Mouse (Mus musculus): ENCODE results near the gene Rccd1. TPM values are rescaled to one million over a fixed set of nuclear protein-coding genes. Genes with fewer than 3 reads are reported as not detected.
"Not testable (repeated sequence)": the region's sequence is repeated elsewhere in the genome, so short reads cannot be mapped to it uniquely, and the experiment has no call there.

Gene Rccd1
- polyA plus RNA-seq, 1 experiment from 2014 or later = 3.4 TPM

DNA sequence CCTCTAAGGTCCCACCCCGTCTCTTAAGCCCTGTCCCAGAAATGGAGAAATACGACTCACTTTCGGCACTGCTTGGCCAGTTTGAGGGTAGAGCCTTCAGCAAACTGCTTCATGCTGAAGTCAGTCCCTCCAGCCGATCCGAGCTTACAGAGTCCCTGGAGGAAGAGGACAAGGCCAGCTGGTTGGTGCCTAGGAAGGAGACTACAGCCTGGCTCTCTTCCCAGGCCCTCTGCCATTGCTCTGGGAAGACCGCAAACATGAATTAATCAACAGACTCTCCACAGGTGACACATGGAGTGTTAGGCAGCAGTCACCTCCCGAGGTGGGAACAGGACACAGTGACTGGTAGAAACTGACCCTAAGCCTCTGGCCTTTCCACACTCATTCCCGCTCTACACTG is 6.0 kb upstream of the Rccd1 start:
- Histone ChIP-seq H3K27ac (ENCODE audit: low read length) (no peak overlapping the region), H3K4me1 (ENCODE audit: insufficient read depth, low read depth, low read length) (no peaks in the 10 kb centered on the region), H3K4me3 (ENCODE audit: low read depth, low read length) (no peak overlapping the region), H3K9ac (replicated peaks; ENCODE audit: low read depth) (no peak overlapping the region), H3K4me2 (replicated peaks; ENCODE audit: low read depth, low read length) (no peak overlapping the region), H3K9me3 (ENCODE audit: low read length) (no peaks in the 10 kb centered on the region), H3K27me3 (replicated peaks; ENCODE audit: insufficient read depth, low read length) (no peaks in the 10 kb centered on the region), H3K36me3 (ENCODE audit: insufficient read depth, low read length) (peaks cover 71% of the 10 kb centered on the region)
- no peak for ATAC-seq
- TF ChIP-seq EP300 (IDR thresholded peaks at IDR 0.05) (no peak), CTCF (IDR thresholded peaks at IDR 0.05) (no peak)
- 82% methylated on average over 8 of the region's 8 CpGs for WGBS
- DNase-seq (ENCODE audit: low spot score) = no peak

DNA sequence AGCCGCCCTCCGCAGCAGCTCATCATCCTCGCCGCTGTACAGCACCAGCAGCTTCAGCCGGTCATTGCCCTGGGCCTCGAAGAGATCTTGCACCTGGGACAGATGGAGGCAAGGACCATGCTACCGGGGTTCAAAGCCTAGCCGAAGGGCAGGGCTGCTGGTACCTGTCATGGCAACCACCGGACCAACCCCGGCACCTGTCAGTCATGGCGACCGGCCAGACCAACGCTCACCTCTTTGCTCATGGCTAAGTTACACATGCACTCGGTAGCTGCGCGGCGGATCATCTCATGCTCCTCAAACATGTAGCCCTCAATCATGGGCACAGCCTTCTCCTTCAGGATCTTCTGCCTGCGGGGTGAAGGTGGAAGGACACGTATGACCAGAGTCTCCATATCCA is 1.8 kb upstream of the Rccd1 start:
- 96% methylated on average over 19 of the region's 19 CpGs for WGBS
- Histone ChIP-seq H3K36me3 (ENCODE audit: insufficient read depth, low read length) (peaks cover 34% of the 10 kb centered on the region), H3K4me2 (replicated peaks; ENCODE audit: low read depth, low read length) (no peak overlapping the region), H3K4me3 (ENCODE audit: low read depth, low read length) (no peak overlapping the region), H3K9me3 (ENCODE audit: low read length) (no peaks in the 10 kb centered on the region), H3K27ac (ENCODE audit: low read length) (no peak overlapping the region), H3K9ac (replicated peaks; ENCODE audit: low read depth) (no peak overlapping the region), H3K4me1 (ENCODE audit: insufficient read depth, low read depth, low read length) (peaks cover 8% of the 10 kb centered on the region; the same call in 1 of the 2 replicates), H3K27me3 (replicated peaks; ENCODE audit: insufficient read depth, low read length) (no peaks in the 10 kb centered on the region)
- TF ChIP-seq EP300 (IDR thresholded peaks at IDR 0.05) = no peak
- TF ChIP-seq CTCF (IDR thresholded peaks at IDR 0.05) = no peak
- DNase-seq (ENCODE audit: low spot score) (no peak), ATAC-seq (no peak)

DNA sequence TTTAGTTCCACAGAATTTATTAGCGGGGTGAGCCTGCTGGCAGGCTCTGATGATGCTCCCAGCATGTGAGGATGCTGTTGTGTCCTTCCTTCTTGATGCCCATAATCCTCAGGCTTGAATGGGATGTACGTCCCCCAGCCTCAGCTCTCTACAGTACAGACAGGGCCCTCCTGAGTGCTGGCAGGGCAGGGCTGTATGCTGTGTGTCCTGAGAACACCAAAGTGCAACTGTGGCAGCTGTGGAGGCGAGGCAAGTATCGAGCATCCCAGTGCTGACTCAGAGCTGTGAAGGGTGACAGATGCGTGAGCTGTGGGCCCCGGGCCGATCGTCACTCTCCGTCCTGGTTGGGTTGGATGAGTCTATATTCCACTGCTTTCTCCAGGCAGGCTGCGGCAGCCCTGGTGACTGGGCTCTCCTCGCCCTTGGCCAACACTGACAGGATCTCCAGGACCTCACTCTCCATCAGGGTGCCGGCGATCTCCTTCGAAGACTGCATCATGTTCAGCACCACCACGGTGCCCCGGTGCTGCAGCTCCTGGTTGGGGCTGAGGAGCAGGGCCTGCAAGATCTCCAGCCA is 1.1 kb upstream of the Rccd1 start:
- no peak overlapping the region; the same call in 1 of the 2 replicates for H3K4me3 ChIP-seq (ENCODE audit: low read depth, low read length)
- H3K27ac ChIP-seq (ENCODE audit: low read length) = peak overlapping the region; percentile 62; the same call in 1 of the 2 replicates
- ATAC-seq (no peak), DNase-seq (ENCODE audit: low spot score) (no peak)
- H3K9ac ChIP-seq (replicated peaks; ENCODE audit: low read depth) = no peak overlapping the region
- no peaks in the 10 kb centered on the region for H3K27me3 ChIP-seq (replicated peaks; ENCODE audit: insufficient read depth, low read length)
- TF ChIP-seq EP300 (IDR thresholded peaks at IDR 0.05) = no peak
- 95% methylated on average over 16 of the region's 16 CpGs for WGBS
- H3K4me2 ChIP-seq (replicated peaks; ENCODE audit: low read depth, low read length) = no peak overlapping the region
- peaks cover 8% of the 10 kb centered on the region; the same call in 1 of the 2 replicates for H3K4me1 ChIP-seq (ENCODE audit: insufficient read depth, low read depth, low read length)
- peaks cover 32% of the 10 kb centered on the region for H3K36me3 ChIP-seq (ENCODE audit: insufficient read depth, low read length)
- H3K9me3 ChIP-seq (ENCODE audit: low read length) = no peaks in the 10 kb centered on the region

DNA sequence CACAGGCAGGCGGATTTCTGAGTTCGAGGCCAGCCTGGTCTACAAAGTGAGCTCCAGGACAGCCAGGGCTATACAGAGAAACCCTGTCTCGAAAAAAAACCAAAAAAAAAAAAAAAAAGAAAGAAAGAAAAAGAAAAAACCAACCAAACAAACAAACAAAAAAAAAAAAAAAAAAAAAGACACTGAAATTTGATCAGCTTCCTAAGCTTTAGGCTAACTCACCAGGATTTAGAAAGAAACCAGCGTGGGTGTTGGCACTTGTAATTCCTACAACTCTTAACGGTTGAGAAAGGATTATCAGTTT is 514 bp upstream of the Rccd1 start:
- H3K27me3 ChIP-seq (replicated peaks; ENCODE audit: insufficient read depth, low read length); H3K4me1 ChIP-seq (ENCODE audit: insufficient read depth, low read depth, low read length); H3K9me3 ChIP-seq (ENCODE audit: low read length); ATAC-seq; H3K4me2 ChIP-seq (replicated peaks; ENCODE audit: low read depth, low read length); DNase-seq (ENCODE audit: low spot score); H3K9ac ChIP-seq (replicated peaks; ENCODE audit: low read depth); H3K4me3 ChIP-seq (ENCODE audit: low read depth, low read length): not testable (repeated sequence)
- Histone ChIP-seq H3K36me3 (ENCODE audit: insufficient read depth, low read length) (peaks cover 31% of the 10 kb centered on the region), H3K27ac (ENCODE audit: low read length) (peak overlapping the region; percentile 62; the same call in 1 of the 2 replicates)
- WGBS = 41% methylated on average over 4 of the region's 5 CpGs

DNA sequence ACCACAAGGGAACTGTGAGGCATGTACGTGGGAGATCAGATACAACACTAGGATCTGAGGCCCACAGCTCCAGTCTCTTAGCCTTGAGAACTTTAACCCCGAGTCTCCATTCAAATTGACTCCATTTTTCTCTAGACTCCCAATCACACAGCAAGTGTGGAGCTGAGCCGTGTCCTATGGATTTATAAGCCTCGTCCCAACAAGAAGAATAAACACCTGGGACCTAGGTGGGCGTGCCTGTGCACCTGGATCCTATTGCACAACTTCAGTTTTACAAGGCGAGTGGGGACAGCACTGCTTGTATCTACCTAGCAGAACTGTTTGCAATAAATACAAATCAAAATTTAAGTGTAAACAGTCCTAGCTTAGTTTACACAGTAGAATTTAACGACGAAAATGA is 918 bp downstream of the Rccd1 start:
- Histone ChIP-seq H3K4me1 (ENCODE audit: insufficient read depth, low read depth, low read length) (peaks cover 8% of the 10 kb centered on the region; the same call in 1 of the 2 replicates), H3K27ac (ENCODE audit: low read length) (no peak overlapping the region), H3K4me2 (replicated peaks; ENCODE audit: low read depth, low read length) (peak overlapping the region; percentile 64), H3K9me3 (ENCODE audit: low read length) (no peaks in the 10 kb centered on the region), H3K9ac (replicated peaks; ENCODE audit: low read depth) (peak overlapping the region; percentile 23), H3K4me3 (ENCODE audit: low read depth, low read length) (peak overlapping the region; percentile 63), H3K27me3 (replicated peaks; ENCODE audit: insufficient read depth, low read length) (no peaks in the 10 kb centered on the region), H3K36me3 (ENCODE audit: insufficient read depth, low read length) (peaks cover 20% of the 10 kb centered on the region; the same call in 1 of the 2 replicates)
- ATAC-seq = no peak
- WGBS = 13% methylated on average over 8 of the region's 8 CpGs
- TF ChIP-seq EP300 (IDR thresholded peaks at IDR 0.05) (no peak), CTCF (IDR thresholded peaks at IDR 0.05) (no peak)
- DNase-seq (ENCODE audit: low spot score) = peak; percentile 33

DNA sequence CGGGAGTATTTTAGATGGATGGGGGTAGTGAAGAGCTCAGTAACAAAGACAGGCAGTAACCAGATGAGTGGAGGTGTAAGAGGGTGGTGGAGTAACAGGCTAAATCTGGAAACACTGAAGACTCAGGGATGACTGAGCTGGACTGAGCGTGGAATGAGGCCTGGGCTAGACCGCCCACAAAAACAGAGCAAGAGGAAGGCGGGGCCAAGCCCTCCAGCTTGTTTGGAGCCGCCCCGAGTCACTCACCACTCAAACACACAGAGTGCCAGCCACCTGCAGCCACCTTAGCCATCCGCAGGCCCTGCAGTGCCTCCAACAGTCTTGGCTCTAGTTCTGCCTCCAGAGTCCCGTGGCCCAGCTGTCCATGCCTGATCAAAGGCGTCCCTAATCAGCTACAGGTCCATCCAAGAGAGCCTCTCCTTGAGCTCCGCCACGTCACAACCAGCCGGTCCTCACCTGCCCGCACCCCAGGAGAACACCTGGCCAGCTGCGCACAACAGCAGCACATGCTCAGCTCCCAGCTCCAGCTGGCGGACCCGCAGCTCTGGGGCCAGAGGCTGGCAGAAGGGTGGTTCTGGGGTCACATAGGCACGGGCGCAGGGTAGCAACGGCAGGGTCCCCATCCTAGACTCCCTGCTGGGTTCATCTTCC is 4.3 kb downstream of the Rccd1 start:
- peaks cover 8% of the 10 kb centered on the region; the same call in 1 of the 2 replicates for H3K4me1 ChIP-seq (ENCODE audit: insufficient read depth, low read depth, low read length)
- no peaks in the 10 kb centered on the region for H3K27me3 ChIP-seq (replicated peaks; ENCODE audit: insufficient read depth, low read length)
- TF ChIP-seq EP300 (IDR thresholded peaks at IDR 0.05) (no peak), CTCF (IDR thresholded peaks at IDR 0.05) (no peak)
- no peak overlapping the region for H3K4me3 ChIP-seq (ENCODE audit: low read depth, low read length)
- no peak for ATAC-seq
- no peak overlapping the region for H3K27ac ChIP-seq (ENCODE audit: low read length)
- H3K9ac ChIP-seq (replicated peaks; ENCODE audit: low read depth) = no peak overlapping the region
- H3K9me3 ChIP-seq (ENCODE audit: low read length) = no peaks in the 10 kb centered on the region
- H3K36me3 ChIP-seq (ENCODE audit: insufficient read depth, low read length) = no peaks in the 10 kb centered on the region
- no peak for DNase-seq (ENCODE audit: low spot score)
- no peak overlapping the region for H3K4me2 ChIP-seq (replicated peaks; ENCODE audit: low read depth, low read length)
- 70% methylated on average over 19 of the region's 19 CpGs for WGBS

Measured in lung, postnatal 0 days (tissue).